Mouse (Mus musculus) limb, embryonic 14.5 days (tissue): ENCODE data around the gene Gjb1. TPM values are rescaled to one million over a fixed set of nuclear protein-coding genes. Genes with fewer than 3 reads are reported as not detected.

ENCODE experiments used
- ATAC-seq: fragments of 200-750 bp; cut with Nextera tagmentation; 2 replicates; pipeline ENCODE4 v1.8.0; 2017; ENCODE audit warnings: low read depth, moderate number of reproducible peaks, moderate TSS enrichment; ENCODE audit not compliant: low FRiP score
- DNase-seq: peaks from one replicate; pipeline ENCODE4 v3.0.0-alpha.2; 2015; ENCODE audit warnings: low spot score
- H3K27ac ChIP-seq: fragments of 300-500 bp; sonication (generic); replicated peaks from 2 replicates; pipeline ENCODE4 v1.5.1; 2014; ENCODE audit warnings: low read depth, mild to moderate bottlenecking, low read length, moderate library complexity, mixed read lengths
- H3K27me3 ChIP-seq: fragments of 300-500 bp; sonication (generic); 2 replicates; pipeline ENCODE4 v1.6.1; 2014; ENCODE audit warnings: low read length, mixed read lengths; ENCODE audit not compliant: control insufficient read depth, insufficient read depth
- H3K36me3 ChIP-seq: fragments of 300-500 bp; sonication (generic); 2 replicates; pipeline ENCODE4 v1.6.1; 2014; ENCODE audit warnings: mild to moderate bottlenecking, low read length, moderate library complexity, mixed read lengths; ENCODE audit not compliant: control insufficient read depth, insufficient read depth
- H3K4me1 ChIP-seq: fragments of 300-500 bp; sonication (generic); 2 replicates; pipeline ENCODE4 v1.6.1; 2014; ENCODE audit warnings: antibody characterized with exemption, low read length, mixed read lengths; ENCODE audit not compliant: control insufficient read depth, insufficient read depth
- H3K4me2 ChIP-seq: fragments of 300-500 bp; sonication (generic); replicated peaks from 2 replicates; pipeline ENCODE4 v1.6.1; 2014; ENCODE audit warnings: low read depth, mild to moderate bottlenecking, low read length, moderate library complexity; ENCODE audit not compliant: severe bottlenecking
- H3K4me3 ChIP-seq: fragments of 300-500 bp; sonication (generic); replicated peaks from 2 replicates; pipeline ENCODE4 v1.5.1; 2014; ENCODE audit warnings: low read length
- H3K9ac ChIP-seq: fragments of 300-500 bp; sonication (generic); 2 replicates; pipeline ENCODE4 v1.6.1; 2014; ENCODE audit warnings: mild to moderate bottlenecking, low read depth, low read length, moderate library complexity; ENCODE audit not compliant: severe bottlenecking
- H3K9me3 ChIP-seq: fragments of 300-500 bp; sonication (generic); 2 replicates; pipeline ENCODE4 v1.6.1; 2016; ENCODE audit warnings: low read length; ENCODE audit not compliant: control insufficient read depth
- POLR2A ChIP-seq: fragments of 200-500 bp; IDR thresholded peaks from 2 replicates; pipeline ENCODE4 v1.8.0; 2012; ENCODE audit warnings: inconsistent platforms, mild to moderate bottlenecking, moderate library complexity, borderline replicate concordance; ENCODE audit not compliant: insufficient read depth, insufficient read length; ENCODE audit errors: extremely low read depth
- WGBS: fragments of 180-500 bp; shearing (Covaris S2); extraction: QIAGEN DNeasy Blood & Tissue Kit; methylation state at CpG from one replicate; pipeline ENCODE4 v1.1.7; 2014; 5-methylcytosine and 5-hydroxymethylcytosine counted together
- polyA plus RNA-seq, 2 experiments: library from polyadenylated mRNA; depleted of rRNA in 1 of 2; stranded (reverse) in 1 of 2; unstranded in 1 of 2; fragments of >200 nt; fragmentation: Nextera tagmentation in 1 of 2; extraction: Ambion mirVana in 1 of 2; gene quantifications; 2 replicates each; pipeline versions ENCODE4 v1.2.1 to v1.2.3; 2012 to 2014

Gene Gjb1
- polyA plus RNA-seq, 2 experiments: 0.19 TPM; not detected in 1

- Histone ChIP-seq H3K4me1 (no peaks in the 10 kb centered on the region), H3K4me2 (no peak overlapping the region), H3K36me3 (no peaks in the 10 kb centered on the region), H3K27ac (no peak overlapping the region), H3K9ac (no peak overlapping the region), H3K9me3 (no peaks in the 10 kb centered on the region), H3K27me3 (no peaks in the 10 kb centered on the region), H3K4me3 (no peak overlapping the region)
- TF ChIP-seq POLR2A: no peak
- WGBS: 74% methylated on average over 7 of the region's 7 CpGs
- DNase-seq (no peak), ATAC-seq (no peak)
These were observed 7.2 kb upstream of the Gjb1 start for GRCm38 (mm10) chrX:101369001-101369400.

DNA sequence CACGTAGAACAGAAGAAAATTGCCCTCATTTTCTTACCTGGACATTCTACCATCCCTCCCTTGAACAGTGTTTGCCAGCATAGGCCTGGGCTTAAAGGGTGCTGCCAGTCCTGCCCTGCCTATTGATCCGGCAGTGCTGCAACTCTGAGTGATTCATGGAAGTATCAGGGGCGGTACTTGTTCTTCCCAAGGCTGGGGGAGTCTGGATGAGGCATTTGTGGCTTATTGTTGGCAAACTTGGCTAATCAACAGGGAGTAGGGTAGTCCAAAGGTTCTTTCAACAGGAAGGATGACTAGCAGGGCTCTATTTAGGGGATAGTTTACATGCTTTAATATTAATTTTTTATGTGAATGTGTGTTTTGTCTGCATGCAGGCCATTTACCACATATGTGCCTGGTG lies 5.6 kb upstream of the Gjb1 start:
- H3K27ac ChIP-seq: no peak overlapping the region
- 68% methylated on average over 3 of the region's 3 CpGs for WGBS
- no peaks in the 10 kb centered on the region for H3K36me3 ChIP-seq
- TF ChIP-seq POLR2A: no peak
- H3K27me3 ChIP-seq: no peaks in the 10 kb centered on the region
- H3K9me3 ChIP-seq: no peaks in the 10 kb centered on the region
- H3K4me3 ChIP-seq: no peak overlapping the region
- ATAC-seq (no peak), DNase-seq (no peak)
- H3K9ac ChIP-seq: no peak overlapping the region
- H3K4me2 ChIP-seq: no peak overlapping the region
- no peaks in the 10 kb centered on the region for H3K4me1 ChIP-seq

DNA sequence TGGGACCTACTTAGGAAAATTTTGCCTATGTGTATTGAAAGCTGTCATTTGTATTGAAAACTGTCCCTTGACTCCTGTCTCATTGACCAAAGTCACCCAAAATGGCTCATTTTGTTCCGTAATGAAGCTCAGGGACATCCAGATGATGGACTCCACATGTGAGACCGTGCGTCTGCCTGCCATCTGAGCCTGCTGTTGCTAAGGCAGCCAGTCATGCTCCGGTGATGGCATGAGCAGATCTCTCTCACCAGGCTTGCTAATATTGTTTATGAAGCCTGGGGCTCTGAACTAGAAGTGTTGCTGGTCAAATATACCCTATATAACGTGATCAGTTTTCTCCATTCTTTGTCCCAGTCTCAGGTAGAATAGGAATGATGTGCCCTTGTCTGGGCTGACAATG lies 3.2 kb upstream of the Gjb1 start:
- Histone ChIP-seq H3K9me3 (no peaks in the 10 kb centered on the region), H3K9ac (no peak overlapping the region), H3K27me3 (no peaks in the 10 kb centered on the region), H3K4me1 (no peaks in the 10 kb centered on the region), H3K27ac (no peak overlapping the region), H3K4me2 (no peak overlapping the region), H3K4me3 (no peak overlapping the region), H3K36me3 (no peaks in the 10 kb centered on the region)
- 52% methylated on average over 5 of the region's 5 CpGs for WGBS
- DNase-seq (no peak), ATAC-seq (no peak)
- no peak for TF ChIP-seq POLR2A

GRCm38 (mm10) chrX:101377076-101377475 lies 898 bp downstream of the Gjb1 start:
- WGBS: 43% methylated on average over 4 of the region's 4 CpGs
- no peak overlapping the region for H3K4me2 ChIP-seq
- H3K27me3 ChIP-seq: no peaks in the 10 kb centered on the region
- no peak overlapping the region for H3K9ac ChIP-seq
- no peaks in the 10 kb centered on the region for H3K36me3 ChIP-seq
- no peaks in the 10 kb centered on the region for H3K9me3 ChIP-seq
- H3K4me1 ChIP-seq: no peaks in the 10 kb centered on the region
- ATAC-seq: no peak
- TF ChIP-seq POLR2A: no peak
- no peak overlapping the region for H3K4me3 ChIP-seq
- H3K27ac ChIP-seq: no peak overlapping the region
- no peak for DNase-seq

DNA sequence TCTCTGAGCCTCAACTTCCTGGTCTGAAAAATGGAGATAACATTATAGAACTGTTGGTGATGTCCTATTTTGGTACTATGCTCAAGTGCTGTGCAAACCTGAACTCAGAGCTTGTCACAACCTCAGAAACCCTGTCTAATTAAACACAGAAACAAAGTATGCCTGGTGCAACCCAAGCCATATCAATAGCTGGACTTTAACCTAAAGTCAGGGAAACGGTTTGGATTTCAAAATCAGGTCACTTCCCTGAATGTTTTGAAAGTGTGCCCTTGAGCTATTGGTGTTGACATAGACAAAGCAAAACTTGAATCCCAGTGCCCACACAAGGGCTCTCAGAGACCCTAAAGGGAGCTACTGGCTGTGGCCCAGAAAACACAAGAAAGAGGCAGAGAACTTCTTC lies 3.6 kb downstream of the Gjb1 start:
- H3K27me3 ChIP-seq: peaks cover 10% of the 10 kb centered on the region; the same call in 1 of the 2 replicates
- WGBS: 71% methylated on average over 1 of the region's 1 CpGs
- DNase-seq (no peak), ATAC-seq (no peak)
- H3K4me1 ChIP-seq: no peaks in the 10 kb centered on the region
- H3K36me3 ChIP-seq: no peaks in the 10 kb centered on the region
- no peak overlapping the region for H3K4me3 ChIP-seq
- no peak for TF ChIP-seq POLR2A
- H3K9ac ChIP-seq: no peak overlapping the region
- no peak overlapping the region for H3K4me2 ChIP-seq
- H3K9me3 ChIP-seq: no peaks in the 10 kb centered on the region
- H3K27ac ChIP-seq: no peak overlapping the region

GRCm38 (mm10) chrX:101383455-101383854 lies 7.3 kb downstream of the Gjb1 start:
- Histone ChIP-seq H3K9ac (no peak overlapping the region), H3K4me1 (no peaks in the 10 kb centered on the region), H3K4me2 (no peak overlapping the region), H3K27ac (no peak overlapping the region), H3K9me3 (no peaks in the 10 kb centered on the region), H3K4me3 (no peak overlapping the region), H3K27me3 (peaks cover 21% of the 10 kb centered on the region), H3K36me3 (no peaks in the 10 kb centered on the region)
- DNase-seq: no peak
- TF ChIP-seq POLR2A: no peak
- ATAC-seq: no peak
- WGBS: 35% methylated on average over 18 of the region's 18 CpGs
